Mouse (Mus musculus) brain, adult 2 months (tissue): ENCODE measurements around the gene Pcf11.

Experiments
- DNase-seq: peaks from one replicate; pipeline ENCODE4 v3.0.0; 2011; ENCODE audit warnings: low read depth, low spot score

Gene Pcf11

DNA sequence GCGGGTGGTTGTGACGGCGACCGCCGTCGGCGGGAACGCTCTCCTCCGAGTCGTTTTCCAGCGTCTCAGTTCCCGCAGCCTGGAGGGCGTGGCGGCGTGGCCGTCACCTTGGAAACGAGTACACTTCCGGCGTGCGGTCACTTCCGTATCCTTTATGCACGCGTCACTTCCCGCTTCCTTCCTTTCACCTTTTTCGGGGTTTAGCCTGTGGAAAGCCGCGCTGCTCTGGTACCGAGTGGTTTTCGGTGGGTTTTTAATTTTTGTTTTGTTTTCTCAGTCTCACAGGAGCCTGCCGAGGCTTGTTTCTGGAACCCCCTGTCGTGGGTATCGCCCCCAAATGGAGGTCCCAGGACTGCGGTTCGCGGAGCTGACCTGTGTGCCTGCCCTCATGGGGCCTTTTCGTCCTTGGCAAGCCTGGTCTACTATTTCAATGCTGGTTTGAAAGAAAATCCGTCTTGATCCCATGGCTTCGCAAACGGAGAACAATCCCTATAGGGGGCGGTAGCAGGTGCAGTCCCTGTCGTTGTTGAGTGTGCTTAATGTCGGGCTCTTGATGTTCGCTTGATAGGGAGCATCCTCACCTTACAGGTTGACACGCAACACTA is 32.6 kb downstream of the Pcf11 start, which contains the start of gene Ankrd42:
Gene Ankrd42, minus strand, starts transcription at position 122 of the 605 bp plus-strand sequence.
- DNase-seq, result peak; percentile 96

DNA sequence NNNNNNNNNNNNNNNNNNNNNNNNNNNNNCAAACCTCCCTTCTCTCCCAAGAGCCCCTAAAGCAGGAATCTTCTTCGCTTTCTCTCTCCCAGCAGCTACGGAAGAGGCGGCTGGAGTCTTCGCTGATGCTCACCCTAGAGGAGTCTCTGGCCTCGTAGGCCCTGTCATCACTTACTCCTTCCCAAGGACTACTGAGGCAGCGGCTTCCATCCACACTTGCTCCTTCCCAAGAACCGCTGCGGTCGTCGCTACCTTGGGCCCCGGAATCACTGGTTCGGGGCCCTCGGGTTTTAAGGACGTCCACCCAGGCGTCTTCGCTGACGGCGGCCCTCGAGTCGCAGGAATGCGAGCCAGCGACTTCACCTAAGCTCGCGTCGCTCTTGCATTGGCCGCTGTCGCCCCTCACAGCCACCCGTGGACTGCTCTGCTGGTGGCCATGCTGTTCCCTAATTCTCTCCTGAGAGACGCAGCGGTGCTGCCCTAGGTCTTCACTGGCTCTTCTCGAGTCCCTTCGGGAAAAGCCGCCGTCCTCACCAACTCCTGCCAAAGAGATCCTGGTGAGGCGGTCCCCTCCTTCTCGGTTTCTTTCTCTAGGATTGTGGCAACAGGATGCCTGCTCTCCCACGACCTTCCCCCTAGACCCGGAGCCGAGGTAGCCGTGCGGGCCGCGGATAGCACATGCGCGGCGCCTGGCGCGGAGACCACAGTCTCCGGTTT is 33.3 kb downstream of the Pcf11 start:
- no peak for DNase-seq

DNA sequence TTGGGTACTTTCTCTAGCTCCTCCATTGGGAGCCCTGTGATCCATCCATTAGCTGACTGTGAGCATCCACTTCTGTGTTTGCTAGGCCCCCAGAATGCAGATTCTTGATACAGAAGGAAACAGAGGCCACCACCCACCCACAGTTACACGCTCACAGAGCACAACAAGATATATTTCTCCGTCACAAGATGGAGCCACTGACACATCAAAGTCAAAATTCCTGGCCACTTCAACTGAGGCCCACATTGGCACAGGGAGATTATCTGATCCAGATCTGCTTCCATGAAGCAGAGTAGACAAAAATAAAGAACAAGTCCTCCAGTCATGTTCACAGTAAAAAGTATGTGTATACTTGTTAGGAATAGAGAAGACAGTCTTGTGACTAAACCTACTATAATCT is 39.6 kb downstream of the Pcf11 start:
- peak; percentile 71 for DNase-seq

DNA sequence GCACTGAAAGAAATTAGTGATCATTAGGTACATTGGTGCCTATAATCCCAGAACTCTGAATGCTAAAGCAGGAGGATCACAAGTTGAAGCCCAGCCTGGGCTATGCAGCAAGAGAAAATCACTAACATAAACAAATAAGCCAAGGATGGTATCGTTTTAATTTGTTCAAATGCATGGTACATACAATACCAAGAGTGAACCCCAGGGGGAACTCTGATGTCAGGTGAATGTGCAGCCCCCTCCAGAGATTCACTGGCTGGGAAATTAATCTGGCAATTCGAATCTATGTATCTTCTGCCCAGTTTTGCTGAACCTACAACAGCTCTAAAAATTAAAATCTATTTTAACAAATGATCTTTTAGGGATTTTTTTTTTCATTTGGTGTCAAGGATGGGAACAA is 45.2 kb downstream of the Pcf11 start:
- no peak for DNase-seq

DNA sequence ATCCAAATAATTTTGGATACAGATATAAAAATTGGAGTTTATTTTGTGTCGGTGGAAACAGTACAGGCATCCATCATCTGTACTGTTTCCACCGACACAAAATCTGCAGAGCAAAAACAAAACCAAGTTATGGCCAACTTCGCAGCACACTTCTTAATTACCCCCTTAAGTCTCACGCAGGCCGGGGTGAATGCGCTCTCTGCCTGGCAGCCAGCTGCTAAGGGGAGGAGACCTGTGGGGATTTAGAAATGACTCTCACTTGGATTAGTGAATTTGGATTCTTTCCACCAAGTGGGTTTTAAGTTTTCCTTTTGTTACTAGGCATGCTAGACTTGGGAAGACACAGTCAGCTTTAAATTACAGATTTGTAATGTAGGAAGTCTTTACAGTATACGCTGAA is 58.9 kb downstream of the Pcf11 start:
- no peak for DNase-seq

DNA sequence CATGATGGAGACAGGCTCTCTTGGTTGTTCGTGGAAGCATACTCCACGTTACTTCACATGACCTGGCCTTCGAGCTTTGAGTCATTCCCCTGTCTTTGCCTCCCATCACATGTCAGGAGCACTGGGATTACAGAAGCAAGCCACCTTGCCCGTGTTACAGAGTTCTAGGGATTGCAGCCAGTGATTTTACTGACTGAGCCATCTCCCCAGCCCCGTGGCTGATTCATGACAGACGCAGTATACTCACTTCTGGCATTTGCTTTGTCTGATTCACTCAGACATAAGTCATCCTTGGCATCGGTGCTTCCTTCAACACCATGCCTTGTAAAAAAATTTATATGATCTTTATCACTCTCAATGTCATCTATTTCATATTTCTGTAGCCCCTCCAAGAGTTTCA is 64.8 kb downstream of the Pcf11 start:
- peak; percentile 44 for DNase-seq
